Mouse (Mus musculus) brain, embryonic 14.5 days (tissue): ENCODE results near the gene Arid5b.

Experiments used
- CTCF ChIP-seq: fragments of 200-500 bp; IDR thresholded peaks from 2 replicates; pipeline ENCODE4 v1.5.1; 2012; ENCODE audit warnings: inconsistent platforms, mild to moderate bottlenecking, moderate library complexity, borderline replicate concordance; ENCODE audit not compliant: insufficient read depth, insufficient read length; ENCODE audit errors: extremely low read depth
- POLR2A ChIP-seq: fragments of 200-500 bp; IDR thresholded peaks from 2 replicates; pipeline ENCODE4 v1.6.1; 2012; ENCODE audit warnings: mild to moderate bottlenecking, inconsistent platforms, borderline replicate concordance; ENCODE audit not compliant: poor library complexity, insufficient read depth, insufficient read length, severe bottlenecking; ENCODE audit errors: extremely low read depth

GRCm38 (mm10) chr10:68312734-68313133, 34.2 kb upstream of the Arid5b start:
- TF ChIP-seq CTCF: no peak
- TF ChIP-seq POLR2A: no peak
